Mouse (Mus musculus): ENCODE measurements around the gene Srpk3. TPM values are rescaled to one million over a fixed set of nuclear protein-coding genes. Genes with fewer than 3 reads are reported as not detected.

Gene Srpk3
- polyA plus RNA-seq, 1 experiment from 2014 or later = 2.2 TPM

DNA sequence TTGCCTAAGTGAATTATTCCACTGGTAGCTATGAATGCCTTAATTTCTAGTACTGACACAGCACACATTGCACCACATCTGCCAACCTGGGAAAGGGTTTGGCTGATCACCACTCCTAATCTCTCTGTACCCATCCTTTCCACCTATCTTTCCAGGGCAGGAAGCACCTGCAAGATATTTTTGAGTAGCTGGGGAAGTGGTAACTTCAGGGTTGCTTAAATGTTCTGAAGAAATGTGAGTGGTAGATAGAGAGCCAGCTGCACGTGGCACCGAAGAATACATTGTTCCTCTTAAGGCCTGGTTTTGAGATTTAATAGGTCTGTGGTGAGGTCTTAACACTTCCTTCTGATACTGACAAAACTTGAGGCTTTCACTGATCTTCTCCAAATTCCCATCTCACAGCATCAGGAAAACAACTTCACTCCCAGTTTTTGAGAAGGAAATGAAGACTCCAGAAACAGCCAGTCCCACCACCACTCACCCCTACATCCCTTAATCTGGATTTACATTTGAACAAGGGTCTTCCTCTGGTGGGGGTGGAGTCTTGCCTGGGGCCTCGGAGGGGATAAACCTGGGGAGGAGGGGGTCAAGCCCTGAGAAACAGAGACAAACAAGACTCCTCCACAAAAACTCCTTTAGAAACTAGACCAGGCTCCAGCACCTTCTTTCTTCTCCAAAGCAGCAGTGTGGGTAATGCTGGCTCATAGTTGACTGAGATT, 42.5 kb downstream of the Srpk3 start:
- Histone ChIP-seq H3K9me3 (ENCODE audit: control insufficient read depth, low read length) (no peaks in the 10 kb centered on the region), H3K36me3 (ENCODE audit: control insufficient read depth, insufficient read depth, low read length) (no peaks in the 10 kb centered on the region), H3K4me1 (replicated peaks; ENCODE audit: control insufficient read depth, insufficient read depth) (no peaks in the 10 kb centered on the region), H3K27ac (replicated peaks) (no peak overlapping the region), H3K4me3 (ENCODE audit: low read depth, low read length) (no peak overlapping the region), H3K27me3 (ENCODE audit: control insufficient read depth, insufficient read depth, low read length) (no peaks in the 10 kb centered on the region), H3K9ac (ENCODE audit: low read length) (no peak overlapping the region), H3K4me2 (replicated peaks; ENCODE audit: low read depth) (no peak overlapping the region)
- no peak for TF ChIP-seq EP300 (optimal IDR thresholded peaks at IDR 0.05)
- TF ChIP-seq CTCF (IDR thresholded peaks at IDR 0.05; ENCODE audit: low read depth) = no peak
- DNase-seq (ENCODE audit: low spot score) (no peak), ATAC-seq (ENCODE audit: low FRiP score, low TSS enrichment) (no peak)
- WGBS = 51% methylated on average over 3 of the region's 3 CpGs

DNA sequence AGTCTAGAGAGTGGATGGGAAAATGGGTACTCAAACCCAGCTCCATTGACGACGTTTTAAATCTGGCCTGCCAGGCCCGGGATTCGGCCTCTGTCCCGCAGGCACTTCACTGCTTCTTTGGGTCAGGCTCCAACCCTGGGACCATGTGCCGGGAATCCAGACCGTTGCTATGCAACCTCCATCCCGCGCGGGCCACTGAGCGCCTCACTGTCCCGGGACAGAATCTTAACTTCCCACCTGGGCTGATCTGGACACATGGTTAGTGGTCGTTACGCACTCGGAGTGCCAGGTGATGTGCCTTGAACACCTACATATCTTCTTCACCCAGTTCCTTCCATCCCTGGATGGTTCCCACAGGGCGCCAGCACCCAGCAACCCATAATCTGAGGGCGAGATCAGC, 49.5 kb downstream of the Srpk3 start:
- 21% methylated on average over 17 of the region's 17 CpGs for WGBS
- Histone ChIP-seq H3K4me1 (replicated peaks; ENCODE audit: control insufficient read depth, insufficient read depth) (no peaks in the 10 kb centered on the region), H3K36me3 (ENCODE audit: control insufficient read depth, insufficient read depth, low read length) (no peaks in the 10 kb centered on the region), H3K9me3 (ENCODE audit: control insufficient read depth, low read length) (no peaks in the 10 kb centered on the region), H3K27me3 (ENCODE audit: control insufficient read depth, insufficient read depth, low read length) (no peaks in the 10 kb centered on the region), H3K9ac (ENCODE audit: low read length) (no peak overlapping the region), H3K4me2 (replicated peaks; ENCODE audit: low read depth) (peak overlapping the region; percentile 71), H3K27ac (replicated peaks) (no peak overlapping the region), H3K4me3 (ENCODE audit: low read depth, low read length) (peak overlapping the region; percentile 57)
- DNase-seq (ENCODE audit: low spot score) = no peak
- TF ChIP-seq EP300 (optimal IDR thresholded peaks at IDR 0.05) (no peak), CTCF (IDR thresholded peaks at IDR 0.05; ENCODE audit: low read depth) (no peak)
- ATAC-seq (ENCODE audit: low FRiP score, low TSS enrichment) = no peak

DNA sequence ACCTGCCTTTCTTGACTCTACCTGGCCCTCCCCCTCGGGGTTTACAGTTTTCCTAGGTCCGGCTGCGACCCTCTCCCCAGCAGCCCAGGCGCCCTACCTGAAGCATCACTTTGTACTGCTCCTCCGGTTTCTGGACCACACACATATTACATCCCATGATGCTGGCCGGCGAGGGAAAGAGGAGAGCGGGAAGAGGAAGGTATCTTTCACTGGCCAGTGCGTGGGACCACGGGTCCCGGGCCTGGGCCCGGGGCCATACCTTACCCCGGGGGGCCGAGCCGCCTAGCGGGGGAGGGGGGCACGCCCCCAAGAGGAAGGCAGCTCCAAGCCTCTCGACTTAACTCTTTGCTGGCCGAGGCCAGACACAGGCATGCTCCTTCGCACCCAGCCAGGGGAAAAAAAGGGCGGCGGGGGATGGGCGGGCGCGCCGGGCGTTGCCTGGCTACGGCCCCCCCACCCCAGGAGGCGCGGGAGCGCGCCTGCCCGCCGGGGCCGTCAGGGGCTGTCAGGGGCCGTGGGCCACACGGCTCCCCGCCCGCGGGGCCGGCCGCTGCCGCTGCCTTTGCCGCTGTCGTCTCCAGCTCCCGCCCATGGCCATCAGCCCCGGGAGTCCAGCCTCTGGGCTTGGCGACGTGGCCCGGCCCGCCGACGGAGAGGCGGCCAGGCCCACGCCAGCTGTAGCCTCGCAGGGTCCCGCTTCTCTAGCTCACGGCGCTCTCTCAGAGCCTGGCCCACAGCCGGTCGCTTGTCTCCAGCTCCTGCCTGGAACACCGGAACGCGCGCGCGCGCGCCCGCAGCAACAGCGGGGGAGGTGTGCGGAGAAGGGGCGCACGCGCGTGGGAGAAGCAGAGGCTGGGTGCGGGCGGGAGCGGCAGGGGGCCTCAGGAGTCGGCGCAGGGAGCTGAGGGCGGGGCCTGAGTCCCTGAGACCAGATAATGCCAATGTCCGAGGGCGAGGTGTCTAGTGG, 50.3 kb downstream of the Srpk3 start, which contains the start of gene Pdzd4:
Gene Pdzd4, minus strand, starts transcription at position 785 of the 967 bp plus-strand sequence.
- peak within 1 kb of the TSS; percentile 30; the same call in 1 of the 2 replicates for H3K27ac ChIP-seq (replicated peaks)
- peak within 1 kb of the TSS; percentile 71 for H3K4me2 ChIP-seq (replicated peaks; ENCODE audit: low read depth)
- peak within 1 kb of the TSS; percentile 57 for H3K4me3 ChIP-seq (ENCODE audit: low read depth, low read length)
- TF ChIP-seq EP300 (optimal IDR thresholded peaks at IDR 0.05) (no peak), CTCF (IDR thresholded peaks at IDR 0.05; ENCODE audit: low read depth) (no peak)
- no peaks in the 10 kb centered on the region for H3K4me1 ChIP-seq (replicated peaks; ENCODE audit: control insufficient read depth, insufficient read depth)
- ATAC-seq (ENCODE audit: low FRiP score, low TSS enrichment) = peak; percentile 77
- WGBS = 16% methylated on average over 40 of the region's 84 CpGs
- peak within 1 kb of the TSS; percentile 66 for H3K9ac ChIP-seq (ENCODE audit: low read length)
- no peaks in the 10 kb centered on the region for H3K36me3 ChIP-seq (ENCODE audit: control insufficient read depth, insufficient read depth, low read length)
- peak; percentile 59 for DNase-seq (ENCODE audit: low spot score)
- no peaks in the 10 kb centered on the region for H3K9me3 ChIP-seq (ENCODE audit: control insufficient read depth, low read length)
- H3K27me3 ChIP-seq (ENCODE audit: control insufficient read depth, insufficient read depth, low read length) = no peaks in the 10 kb centered on the region

Other genes with a start within 250 kb of the Srpk3 start
- gene Dusp9, start 135.0 kb upstream of the Srpk3 start, polyA plus RNA-seq (2015; fragmentation: Nextera tagmentation; extraction: Ambion mirVana) = 8.2 and 8.9 TPM in 2 replicates
- 19.3 and 24.5 TPM in 2 replicates for gene Pnck, start 114.3 kb upstream of the Srpk3 start, polyA plus RNA-seq (2015; fragmentation: Nextera tagmentation; extraction: Ambion mirVana)
- 7.5 and 9.2 TPM in 2 replicates for gene Slc6a8, start 101.3 kb upstream of the Srpk3 start, polyA plus RNA-seq (2015; fragmentation: Nextera tagmentation; extraction: Ambion mirVana)
- 270 and 283 TPM in 2 replicates for gene Bcap31, start 58.2 kb upstream of the Srpk3 start, polyA plus RNA-seq (2015; fragmentation: Nextera tagmentation; extraction: Ambion mirVana)
- gene Abcd1, start 57.8 kb upstream of the Srpk3 start, polyA plus RNA-seq (2015; fragmentation: Nextera tagmentation; extraction: Ambion mirVana) = 9.3 and 9.4 TPM in 2 replicates
- 0.30 and 0.36 TPM in 2 replicates for gene Plxnb3, start 17.3 kb upstream of the Srpk3 start, polyA plus RNA-seq (2015; fragmentation: Nextera tagmentation; extraction: Ambion mirVana)
- 130 and 133 TPM in 2 replicates for gene Idh3g, start 12.5 kb downstream of the Srpk3 start, polyA plus RNA-seq (2015; fragmentation: Nextera tagmentation; extraction: Ambion mirVana)
- 372 and 400 TPM in 2 replicates for gene Ssr4, start 12.6 kb downstream of the Srpk3 start, polyA plus RNA-seq (2015; fragmentation: Nextera tagmentation; extraction: Ambion mirVana)
- gene Pdzd4, start 50.6 kb downstream of the Srpk3 start, polyA plus RNA-seq (2015; fragmentation: Nextera tagmentation; extraction: Ambion mirVana) = 0.27 and 0.38 TPM in 2 replicates
- gene Avpr2, start 117.7 kb downstream of the Srpk3 start, polyA plus RNA-seq (2015; fragmentation: Nextera tagmentation; extraction: Ambion mirVana) = 0.42 and 0.67 TPM in 2 replicates
- 3.9 and 5.8 TPM in 2 replicates for gene L1cam, start 121.7 kb downstream of the Srpk3 start, polyA plus RNA-seq (2015; fragmentation: Nextera tagmentation; extraction: Ambion mirVana)
- gene Arhgap4, start 147.5 kb downstream of the Srpk3 start, polyA plus RNA-seq (2015; fragmentation: Nextera tagmentation; extraction: Ambion mirVana) = 1.2 TPM in 2 replicates
- gene Naa10, start 147.5 kb downstream of the Srpk3 start, polyA plus RNA-seq (2015; fragmentation: Nextera tagmentation; extraction: Ambion mirVana) = 82.6 and 88.2 TPM in 2 replicates
- gene Renbp, start 156.4 kb downstream of the Srpk3 start, polyA plus RNA-seq (2015; fragmentation: Nextera tagmentation; extraction: Ambion mirVana) = 19.2 and 19.7 TPM in 2 replicates
- 16.1 and 16.5 TPM in 2 replicates for gene Hcfc1, start 192.0 kb downstream of the Srpk3 start, polyA plus RNA-seq (2015; fragmentation: Nextera tagmentation; extraction: Ambion mirVana)
- 37.6 and 39.5 TPM in 2 replicates for gene Irak1, start 249.5 kb downstream of the Srpk3 start, polyA plus RNA-seq (2015; fragmentation: Nextera tagmentation; extraction: Ambion mirVana)

All from stomach, postnatal 0 days (tissue).